Mouse (Mus musculus) C2C12 (cell line): ENCODE measurements around the gene Rhof.

ENCODE experiments used
- CEBPB ChIP-seq: IDR thresholded peaks from one replicate; pipeline ENCODE4 v1.6.1; 2011; ENCODE audit warnings: low read depth, mild to moderate bottlenecking, control low read depth, moderate library complexity
- CTCF ChIP-seq: IDR thresholded peaks from one replicate; pipeline ENCODE4 v1.5.1; 2011; ENCODE audit not compliant: control insufficient read depth, insufficient read depth, insufficient read length
- FOSL1 ChIP-seq: IDR thresholded peaks from one replicate; pipeline ENCODE4 v1.8.0; 2011; ENCODE audit warnings: mild to moderate bottlenecking, low read length; ENCODE audit not compliant: poor library complexity, insufficient read depth, severe bottlenecking
- MAX ChIP-seq: IDR thresholded peaks from one replicate; pipeline ENCODE4 v1.6.1; 2011; ENCODE audit warnings: mild to moderate bottlenecking, control low read depth
- MYOD1 ChIP-seq: IDR thresholded peaks from one replicate; pipeline ENCODE4 v1.6.1; 2011; ENCODE audit warnings: low read depth; ENCODE audit not compliant: control insufficient read depth, insufficient read length
- MYOG ChIP-seq: IDR thresholded peaks from one replicate; pipeline ENCODE4 v1.6.1; 2011; ENCODE audit not compliant: control insufficient read depth, insufficient read length; ENCODE audit errors: extremely low read depth
- USF1 ChIP-seq: IDR thresholded peaks from one replicate; pipeline ENCODE4 v1.6.1; 2011; ENCODE audit warnings: low read depth, mild to moderate bottlenecking, control low read depth, moderate library complexity

- TF ChIP-seq CTCF (no peak), MYOD1 (no peak), CEBPB (no peak), MYOG (no peak), MAX (no peak), FOSL1 (no peak), USF1 (no peak)
Observed at GRCm38 (mm10) chr5:123137044-123137909, 4.8 kb upstream of the Rhof start.
